Mouse (Mus musculus) cerebellum, adult 2 months (tissue): ENCODE results near the gene Crtc1. TPM values are rescaled to one million over a fixed set of nuclear protein-coding genes. Genes with fewer than 3 reads are reported as not detected.

Experiments used
- DNase-seq, 2 experiments: peaks; one replicate each; pipeline ENCODE4 v3.0.0; 2021
- H3K27ac ChIP-seq: fragments of 200-500 bp; 2 replicates; pipeline ENCODE4 v1.5.1; 2012; ENCODE audit warnings: low read length, control low read depth, inconsistent platforms; ENCODE audit not compliant: insufficient read depth
- H3K27me3 ChIP-seq: fragments of 200-500 bp; 2 replicates; pipeline ENCODE4 v1.6.1; 2012; ENCODE audit warnings: inconsistent platforms, mild to moderate bottlenecking, low read length, moderate library complexity; ENCODE audit not compliant: control insufficient read depth, insufficient read depth
- H3K4me1 ChIP-seq: fragments of 200-500 bp; 2 replicates; pipeline ENCODE4 v1.6.1; 2011; ENCODE audit warnings: low read length; ENCODE audit not compliant: control insufficient read depth, insufficient read depth
- H3K4me3 ChIP-seq: fragments of 200-500 bp; replicated peaks from 2 replicates; pipeline ENCODE3; 2011; ENCODE audit warnings: mild to moderate bottlenecking, low read depth, low read length, control low read depth; ENCODE audit not compliant: insufficient read depth
- CTCF ChIP-seq: fragments of 200-500 bp; IDR thresholded peaks from 2 replicates; pipeline ENCODE4 v1.5.1; 2011; ENCODE audit warnings: low read depth, mild to moderate bottlenecking, control low read depth, low read length, moderate library complexity, borderline replicate concordance; ENCODE audit not compliant: insufficient read depth
- POLR2A ChIP-seq: fragments of 200-500 bp; IDR thresholded peaks from 2 replicates; pipeline ENCODE4 v1.6.1; 2011; ENCODE audit warnings: low read length, control low read depth, borderline replicate concordance; ENCODE audit not compliant: insufficient read depth
- WGBS: fragments of 180-500 bp; shearing (Covaris S2); methylation state at CpG from one replicate; pipeline ENCODE4 v1.1.7; 2018; 5-methylcytosine and 5-hydroxymethylcytosine counted together
- polyA plus RNA-seq: library from polyadenylated mRNA; depleted of rRNA; stranded (reverse); fragments of >200 nt; gene quantifications from 2 replicates; pipeline ENCODE4 v1.2.3, GENCODE M21; 2012

The Crtc1 gene
- polyA plus RNA-seq, 1 experiment: 90.2 TPM

DNA sequence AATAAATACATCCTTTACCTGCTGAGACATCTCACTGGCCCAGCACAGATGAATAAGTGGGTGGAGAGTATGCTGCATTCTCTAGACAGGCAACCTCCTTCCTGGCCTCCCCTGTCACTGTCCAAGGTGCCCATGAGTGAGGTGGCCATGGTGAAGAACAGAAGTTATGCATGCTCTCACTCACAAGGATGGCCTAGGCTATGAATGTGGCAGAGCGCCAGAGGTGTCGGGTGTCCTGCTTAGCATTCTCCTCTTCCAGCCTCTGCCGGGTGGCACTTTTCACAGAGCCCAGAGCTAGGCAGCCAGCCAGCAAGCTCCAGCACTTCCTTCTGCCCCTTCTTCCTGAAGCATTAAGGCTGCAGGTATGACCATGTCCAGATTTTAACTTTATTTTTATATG is 80.0 kb downstream of the Crtc1 start:
- no peak overlapping the region for H3K27ac ChIP-seq
- DNase-seq: peak in 1 of 2 experiments; percentile 21
- 37% methylated on average over 3 of the region's 3 CpGs for whole genome bisulfite sequencing
- 0 out of 2 replicates have a peak, but pooled peaks cover 2% of the 10 kb centered on the region for H3K4me1 ChIP-seq
- TF ChIP-seq CTCF (no peak), POLR2A (no peak)
- no peaks in the 10 kb centered on the region for H3K27me3 ChIP-seq
- no peak overlapping the region for H3K4me3 ChIP-seq

DNA sequence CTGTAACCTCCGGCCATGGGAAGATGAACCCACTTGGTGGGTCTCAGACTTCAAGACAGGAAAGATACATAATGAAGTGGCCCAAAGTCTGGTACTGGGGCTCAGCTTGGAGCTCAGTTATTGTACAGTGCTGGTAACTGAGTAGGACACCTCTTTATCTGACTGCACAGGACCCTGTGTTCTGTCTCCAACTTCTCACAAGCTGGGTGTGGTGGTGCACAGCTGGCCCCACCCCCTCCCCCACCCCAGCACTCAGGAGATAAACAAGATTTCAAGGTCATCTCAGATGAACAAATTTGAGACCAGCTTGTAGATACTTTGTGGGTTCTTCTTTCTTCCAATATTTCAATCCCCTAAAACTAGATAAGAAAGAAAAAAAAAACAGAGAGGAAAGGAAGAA is 83.3 kb downstream of the Crtc1 start:
- TF ChIP-seq CTCF (no peak), POLR2A (no peak)
- H3K4me3 ChIP-seq: no peak overlapping the region
- WGBS: 81% methylated on average over 1 of the region's 1 CpGs

DNA sequence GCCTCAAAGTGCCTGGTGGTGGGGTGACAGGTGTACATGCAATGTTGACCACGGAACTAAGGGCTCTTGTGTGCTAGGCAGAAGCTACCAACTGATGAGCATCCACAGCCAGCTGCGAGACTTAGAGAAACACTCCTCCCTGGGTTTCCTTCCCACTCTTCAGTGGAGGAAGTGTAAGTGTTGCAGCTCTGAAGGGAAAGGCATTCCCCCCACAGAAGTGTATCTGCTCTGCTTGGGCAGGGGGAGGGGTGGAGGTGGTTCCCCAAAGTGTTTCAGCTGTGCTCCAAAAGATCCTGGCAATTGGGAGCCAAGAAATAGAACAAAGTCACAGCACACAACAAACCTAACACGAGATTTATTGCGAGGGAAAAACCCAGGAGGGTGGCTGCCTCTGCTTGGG is 85.4 kb downstream of the Crtc1 start:
- DNase-seq: no peak
- WGBS: 55% methylated on average over 4 of the region's 4 CpGs
- H3K27ac ChIP-seq: peak overlapping the region; percentile 89; the same call in 1 of the 2 replicates
- peaks cover 24% of the 10 kb centered on the region for H3K4me1 ChIP-seq
- peak overlapping the region; percentile 61 for H3K4me3 ChIP-seq
- TF ChIP-seq POLR2A: no peak
- TF ChIP-seq CTCF: no peak
- no peaks in the 10 kb centered on the region for H3K27me3 ChIP-seq

More for the DNA sequence above, 83.3 kb downstream of the Crtc1 start:
- DNase-seq: no peak
- H3K27ac ChIP-seq: no peak overlapping the region
- H3K4me1 ChIP-seq: peaks cover 8% of the 10 kb centered on the region; the same call in 1 of the 2 replicates
- H3K27me3 ChIP-seq: no peaks in the 10 kb centered on the region

DNA sequence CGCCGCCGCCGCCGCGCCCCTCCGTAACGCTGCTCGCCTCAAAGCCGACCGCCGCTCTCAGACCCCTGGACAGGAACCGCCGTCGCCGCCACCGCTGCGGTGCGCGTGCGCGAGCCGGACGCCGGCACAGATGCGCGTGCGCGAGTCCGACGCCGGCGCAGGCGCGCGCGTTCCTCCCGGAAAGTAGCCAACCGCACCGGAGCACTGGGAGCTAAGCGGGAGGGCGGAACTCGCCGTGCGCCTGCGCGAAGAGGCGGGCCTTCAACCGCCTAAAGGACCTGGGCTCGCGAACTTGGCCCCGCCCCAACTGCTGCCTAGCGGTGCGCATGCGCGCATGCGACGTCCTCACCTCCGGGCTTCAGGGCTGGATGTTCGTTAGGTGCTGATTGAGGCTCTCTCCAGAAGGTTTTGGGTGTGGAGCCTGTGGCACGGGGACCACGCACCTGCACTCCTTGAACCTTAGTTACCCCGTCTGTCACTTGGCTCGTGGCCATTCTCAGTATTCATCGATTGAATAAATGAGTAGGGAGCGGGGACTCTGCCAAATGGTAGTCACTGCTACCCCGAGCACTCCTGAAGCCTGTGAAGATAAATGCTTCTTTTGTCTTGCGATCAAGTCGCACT is 86.1 kb downstream of the Crtc1 start, which contains the start of gene Upf1:
Gene Upf1 (minus strand): TSS at position 85 of the 624 bp plus-strand sequence.
- Histone ChIP-seq H3K4me1 (peaks cover 31% of the 10 kb centered on the region), H3K27ac (peak within 1 kb of the TSS; percentile 89), H3K4me3 (peak within 1 kb of the TSS; percentile 89), H3K27me3 (no peaks in the 10 kb centered on the region)
- under 1% methylated on average over 69 of the region's 69 CpGs for WGBS
- TF ChIP-seq CTCF (no peak), POLR2A (peak; percentile 99)
- peak; percentile 100 for DNase-seq

DNA sequence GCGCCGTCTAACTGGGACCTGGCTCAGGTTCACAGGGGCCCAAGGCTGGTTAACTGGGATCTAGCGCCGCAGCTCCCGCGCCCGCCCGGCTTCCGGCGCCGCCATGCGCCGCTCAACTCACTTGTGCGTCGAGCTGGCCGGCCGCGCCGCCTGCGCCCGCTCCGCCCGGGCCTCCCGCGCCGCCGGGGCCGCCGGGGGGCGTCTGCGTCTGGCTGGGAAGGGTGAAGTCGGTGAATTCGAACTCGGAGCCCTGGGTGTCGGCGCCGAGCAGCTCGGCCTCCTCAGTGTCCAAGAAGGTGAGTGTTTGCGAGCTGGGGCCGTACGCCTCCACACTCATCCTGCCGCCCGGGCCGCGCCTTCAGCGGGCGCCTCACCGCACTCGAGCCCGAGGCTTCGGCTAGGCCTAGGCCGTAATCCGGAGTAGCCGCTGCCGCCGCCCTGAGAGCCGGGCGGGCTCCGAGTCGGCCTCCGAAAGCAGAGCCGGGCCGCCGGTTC is 86.7 kb downstream of the Crtc1 start:
- Histone ChIP-seq H3K27me3 (no peaks in the 10 kb centered on the region), H3K4me3 (peak overlapping the region; percentile 89), H3K4me1 (peaks cover 37% of the 10 kb centered on the region), H3K27ac (peak overlapping the region; percentile 60; the same call in 1 of the 2 replicates)
- under 1% methylated on average over 60 of the region's 64 CpGs for WGBS
- TF ChIP-seq CTCF: no peak
- TF ChIP-seq POLR2A: no peak
- DNase-seq: no peak

DNA sequence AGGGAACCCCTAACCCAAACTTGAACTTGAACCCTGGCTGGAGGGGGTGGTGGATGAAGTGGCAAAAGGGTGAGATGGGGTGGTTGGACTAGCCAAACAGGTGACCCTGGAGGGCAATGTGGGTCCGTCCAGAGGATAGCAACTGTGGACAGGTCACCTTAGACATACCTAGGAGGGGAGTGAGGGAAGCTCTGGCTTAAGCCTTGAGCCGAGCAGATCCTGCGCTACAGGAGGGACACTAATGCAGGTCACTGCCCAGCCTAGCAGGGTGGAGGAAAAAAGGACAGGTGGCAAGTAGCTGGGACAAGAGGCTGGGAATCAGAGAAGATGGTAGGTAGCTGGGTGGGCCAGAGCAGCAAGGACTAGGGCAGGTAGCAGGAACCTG is 87.4 kb downstream of the Crtc1 start:
- TF ChIP-seq POLR2A (no peak), CTCF (no peak)
- peak in 1 of 2 experiments; percentile 53 for DNase-seq
- Histone ChIP-seq H3K27ac (peak overlapping the region; percentile 60), H3K27me3 (no peaks in the 10 kb centered on the region), H3K4me3 (peak overlapping the region; percentile 89), H3K4me1 (peaks cover 43% of the 10 kb centered on the region)
- 4% methylated on average over 3 of the region's 3 CpGs for WGBS

DNA sequence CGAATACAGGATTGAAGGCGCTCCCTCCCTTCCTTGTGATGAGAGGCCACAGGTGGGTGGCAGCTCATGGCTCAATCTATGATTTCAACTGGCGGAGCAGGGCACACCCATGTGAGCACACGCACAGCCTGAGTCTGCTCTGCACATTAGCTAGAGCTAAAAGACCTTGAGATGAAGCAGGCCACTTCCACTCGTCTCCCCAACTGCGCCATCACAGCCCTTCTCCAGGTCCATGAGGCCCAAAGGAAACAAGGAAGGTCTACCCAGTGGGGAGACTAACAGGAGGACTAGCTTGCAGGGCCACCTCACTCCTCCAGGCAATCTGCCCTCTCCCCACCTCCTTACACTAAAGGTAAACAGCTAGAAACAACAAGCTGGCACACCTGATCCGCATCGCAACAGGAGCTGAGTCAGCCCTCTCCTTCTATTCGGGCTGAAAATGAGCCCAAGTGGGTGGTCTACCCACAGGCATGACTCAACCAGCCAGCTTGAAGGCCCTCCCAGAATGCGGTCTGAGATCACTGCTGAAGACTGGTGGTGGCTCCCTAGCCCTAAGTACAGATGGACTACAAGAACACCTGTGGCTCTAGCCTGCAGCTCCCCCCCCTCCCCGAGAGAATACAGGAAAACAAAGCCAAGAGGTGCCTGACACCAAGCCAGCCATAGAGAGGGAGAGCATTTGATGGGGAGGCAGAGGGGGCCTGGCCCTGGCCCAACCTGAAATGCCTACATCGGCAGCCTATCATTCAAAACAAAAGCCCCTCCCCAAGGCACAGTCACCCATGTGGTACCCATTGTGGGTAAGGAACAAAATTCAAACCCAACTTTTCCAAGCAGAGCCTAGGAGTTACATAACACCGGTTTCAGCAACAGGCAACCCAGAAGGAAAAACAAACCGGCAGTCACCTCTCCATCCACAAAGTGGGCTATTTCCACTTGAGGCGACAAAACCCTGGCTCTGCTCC is 88.1 kb downstream of the Crtc1 start:
- no peaks in the 10 kb centered on the region for H3K27me3 ChIP-seq
- whole genome bisulfite sequencing: 9% methylated on average over 15 of the region's 15 CpGs
- H3K27ac ChIP-seq: peak overlapping the region; percentile 60
- TF ChIP-seq POLR2A (no peak; the same call in 1 of the 2 replicates), CTCF (no peak)
- H3K4me1 ChIP-seq: peaks cover 48% of the 10 kb centered on the region
- peak; percentile 62 to 74 for DNase-seq
- peak overlapping the region; percentile 89 for H3K4me3 ChIP-seq
